Mouse (Mus musculus) common myeloid progenitor, adult 5-6 weeks (primary cell): ENCODE data around the gene Kcns1. TPM values are rescaled to one million over a fixed set of nuclear protein-coding genes. Genes with fewer than 3 reads are reported as not detected.
A peak's percentile ranks its signal among the peaks of the same experiment; 100 is the strongest.

Source experiments
- ATAC-seq: replicated peaks from 2 replicates; pipeline ENCODE4 v1.8.0; 2016; ENCODE audit warnings: low read depth, mild to moderate bottlenecking, moderate TSS enrichment, inconsistent platforms; ENCODE audit not compliant: poor library complexity, severe bottlenecking
- total RNA-seq: library from RNA; stranded (forward); fragments of 200-1000, 187-1606 nt; gene quantifications from 2 replicates; pipeline ENCODE4 v1.2.3, GENCODE M21; 2017

Gene Kcns1
- total RNA-seq, 1 experiment from 2014 or later = 0.59 TPM

DNA sequence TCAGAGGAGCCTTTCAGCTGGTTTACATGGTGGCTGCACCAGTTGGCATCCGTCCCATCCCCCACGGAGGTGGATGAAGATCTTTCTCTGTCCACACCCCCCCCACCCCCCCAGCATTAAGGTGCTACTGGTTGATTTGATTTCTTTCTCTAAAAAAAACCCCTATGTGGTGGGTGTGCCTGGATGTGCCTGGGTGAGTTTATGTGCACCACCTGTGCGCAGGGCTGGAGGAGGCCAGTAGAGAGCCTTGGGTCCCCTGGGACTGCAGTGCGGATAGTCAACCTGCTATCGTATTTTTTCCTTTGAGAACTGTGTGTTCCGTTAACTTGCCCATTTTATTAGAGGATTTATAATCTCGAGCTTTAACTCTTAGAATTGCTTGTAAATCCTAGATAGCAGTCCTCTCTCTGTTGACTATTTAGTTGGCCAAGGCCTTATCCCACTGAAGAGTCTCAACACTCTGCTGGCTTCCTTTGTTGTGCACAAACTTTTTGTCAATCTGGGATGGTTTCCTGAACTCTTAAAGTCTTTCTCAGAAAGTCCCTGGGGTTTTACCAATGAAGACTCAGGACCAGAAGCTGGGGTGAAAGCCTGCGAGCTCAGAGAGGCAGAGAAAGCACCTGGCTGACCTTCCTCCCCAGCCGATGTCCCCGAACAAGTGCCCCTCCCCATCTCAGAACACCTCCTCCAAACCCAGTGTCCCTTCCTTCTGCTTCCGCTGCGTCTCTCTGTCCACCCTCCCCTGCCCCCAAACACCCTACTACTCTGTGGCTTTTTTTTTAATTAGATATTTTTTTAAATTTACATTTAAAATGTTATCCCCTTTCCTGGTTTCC lies 42.1 kb downstream of the Kcns1 start:
- ATAC-seq = no peak

DNA sequence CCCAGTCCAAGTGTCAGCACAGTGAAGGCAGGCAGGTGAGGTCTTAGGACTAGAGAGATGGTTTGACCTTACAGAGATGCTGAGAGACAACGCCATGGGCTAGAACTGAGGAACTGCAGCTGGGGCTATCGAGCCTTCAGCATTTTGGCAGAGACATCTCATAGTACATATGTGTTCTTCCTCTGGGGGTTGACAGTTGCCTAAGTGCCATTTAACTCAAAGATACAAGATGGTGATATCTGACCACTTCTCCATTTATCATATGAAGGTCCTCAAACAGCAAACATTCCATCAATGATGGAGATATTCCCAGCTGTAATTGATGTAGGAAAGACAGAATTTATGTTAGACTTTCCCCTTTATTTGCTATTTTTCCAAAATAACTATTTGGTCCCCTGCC lies 43.6 kb downstream of the Kcns1 start:
- ATAC-seq = 0 out of 2 replicates have a peak, but pooled peaks have one; percentile 7

DNA sequence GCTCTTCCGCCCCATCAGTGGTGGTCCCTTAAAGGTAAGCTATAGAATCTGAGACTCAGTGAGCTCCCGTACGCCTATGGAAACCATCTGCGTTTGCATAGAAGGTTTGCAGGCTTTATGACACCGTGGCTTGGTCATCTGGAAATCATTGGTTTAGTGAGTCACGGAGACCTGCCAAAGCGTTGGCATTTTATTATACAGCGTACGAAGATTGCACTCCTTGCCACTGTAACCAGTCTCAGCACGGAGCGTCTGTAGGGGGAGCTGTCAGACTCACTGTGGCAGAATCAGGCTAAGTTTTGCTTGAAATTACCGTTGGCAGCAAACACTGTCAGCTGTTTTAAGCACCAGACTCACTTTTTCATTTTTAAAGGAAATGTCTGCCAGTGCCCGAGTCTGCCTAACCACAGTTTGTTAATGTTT lies 44.4 kb downstream of the Kcns1 start:
- peak; percentile 55 for ATAC-seq

DNA sequence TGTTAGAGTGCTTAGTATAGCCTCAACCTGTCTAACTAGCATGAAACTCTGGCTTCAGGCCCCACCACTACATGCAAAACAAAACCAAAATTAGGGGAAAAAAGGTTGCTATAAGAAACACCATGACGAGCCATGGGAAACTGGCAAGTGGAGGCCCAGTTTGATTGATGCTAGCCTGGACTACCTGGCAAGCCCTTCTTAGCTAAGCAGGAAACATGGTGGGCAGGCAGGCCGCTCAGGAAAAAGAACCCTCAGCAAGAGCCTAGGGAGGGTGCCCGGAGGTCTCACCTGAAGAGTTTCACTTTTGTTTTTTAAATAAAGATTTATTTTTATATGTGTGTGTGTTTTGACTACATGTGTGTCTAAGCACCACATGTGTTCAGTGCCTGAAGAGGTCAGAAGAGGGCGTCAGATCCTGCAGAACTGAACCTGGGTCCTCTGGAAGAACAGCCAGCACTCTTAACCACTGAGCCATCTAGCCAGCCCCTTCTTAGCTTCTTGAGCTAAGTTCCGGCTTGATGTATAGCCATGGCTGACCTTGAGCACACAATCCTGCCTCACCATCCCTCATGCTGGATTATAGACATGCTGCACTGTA lies 47.6 kb downstream of the Kcns1 start:
- ATAC-seq = no peak

DNA sequence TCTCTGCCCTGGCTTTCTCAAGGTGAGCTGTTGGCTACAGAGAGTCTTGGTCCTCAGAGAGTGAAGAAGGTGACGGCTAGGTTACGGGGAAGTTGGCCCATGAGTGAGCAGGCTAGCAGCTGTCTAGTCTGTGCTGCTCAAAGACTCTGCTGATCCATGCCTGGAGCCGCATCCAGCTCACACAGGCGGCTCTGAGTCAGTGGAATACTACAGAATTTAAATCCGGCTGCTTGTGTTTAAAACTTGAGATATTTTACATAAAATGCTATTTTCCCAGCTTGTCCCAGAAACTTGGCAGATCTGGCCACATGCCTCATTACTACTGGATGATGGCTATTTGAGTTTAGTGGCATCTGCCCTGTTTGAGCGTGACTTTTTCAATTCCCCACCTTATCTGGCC lies 51.4 kb downstream of the Kcns1 start:
- no peak for ATAC-seq

DNA sequence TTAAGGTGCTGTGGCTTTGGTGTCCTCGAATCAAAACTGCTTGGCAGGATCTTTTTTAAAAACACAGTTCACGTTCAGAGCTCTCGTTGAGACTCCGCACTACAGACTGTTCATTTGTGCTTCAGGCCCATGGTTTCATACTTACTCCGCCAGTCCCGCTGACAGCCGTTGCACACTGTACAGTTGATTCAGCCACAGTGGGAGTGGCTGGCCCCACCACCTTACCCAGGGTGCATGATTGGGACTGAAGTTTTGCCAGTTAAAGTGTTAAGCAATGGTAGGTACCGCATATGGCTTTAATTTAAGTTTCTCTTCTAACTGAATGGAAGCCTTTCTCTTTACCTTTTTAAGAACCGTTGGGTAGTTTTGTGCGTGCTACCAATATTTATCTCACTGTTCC lies 55.4 kb downstream of the Kcns1 start:
- ATAC-seq = no peak

DNA sequence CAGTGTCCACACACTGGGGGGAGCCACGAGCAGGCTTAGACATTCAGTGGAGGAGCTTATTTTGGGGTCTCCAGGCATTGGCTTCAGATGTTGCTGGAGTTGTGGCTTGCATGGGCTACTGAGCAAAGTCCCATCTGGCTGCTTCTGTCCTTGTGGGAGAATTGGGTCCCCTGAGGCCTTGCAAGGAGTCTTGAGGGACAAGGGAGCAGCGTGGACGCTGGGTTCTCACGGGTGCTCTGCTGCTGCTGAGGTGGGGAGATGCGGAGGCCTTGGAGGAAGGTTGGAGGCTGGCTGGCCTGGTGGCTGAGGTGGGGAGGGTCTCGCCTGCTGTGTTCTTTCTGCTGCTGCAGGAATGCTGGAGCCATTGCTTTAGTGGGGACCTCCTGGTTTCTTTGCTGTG lies 56.9 kb downstream of the Kcns1 start:
- no peak for ATAC-seq

Other genes with a start within 250 kb of the Kcns1 start
- gene Ywhab, start 176.2 kb downstream of the Kcns1 start, total RNA-seq = 79.0 and 109 TPM in 2 replicates
- 0.37 TPM in 1 of 2 replicates, not detected in the other for gene Pabpc1l, start 145.7 kb downstream of the Kcns1 start, total RNA-seq
- 132 and 208 TPM in 2 replicates for gene Stk4, start 100.8 kb downstream of the Kcns1 start, total RNA-seq
- 35.7 and 40.4 TPM in 2 replicates for gene Tomm34, start 99.9 kb downstream of the Kcns1 start, total RNA-seq
- not detected in 2 replicates for gene Wfdc5, start 11.6 kb upstream of the Kcns1 start, total RNA-seq
- gene Wfdc12, start 19.5 kb upstream of the Kcns1 start, total RNA-seq = not detected in 2 replicates
- not detected in 2 replicates for gene Wfdc15a, start 29.0 kb upstream of the Kcns1 start, total RNA-seq
- gene Wfdc15b, start 50.5 kb upstream of the Kcns1 start, total RNA-seq = not detected in 2 replicates
- gene Svs2, start 67.4 kb upstream of the Kcns1 start, total RNA-seq = not detected in 2 replicates
- not detected in 2 replicates for gene Svs3b, start 85.5 kb upstream of the Kcns1 start, total RNA-seq
- not detected in 2 replicates for gene Svs4, start 107.3 kb upstream of the Kcns1 start, total RNA-seq
- gene Svs3a, start 118.2 kb upstream of the Kcns1 start, total RNA-seq = not detected in 2 replicates
- not detected in 2 replicates for gene Svs6, start 145.6 kb upstream of the Kcns1 start, total RNA-seq
- gene Svs5, start 161.6 kb upstream of the Kcns1 start, total RNA-seq = not detected in 2 replicates
- 10.1 and 10.4 TPM in 2 replicates for gene Slpi, start 218.0 kb upstream of the Kcns1 start, total RNA-seq
- not detected in 2 replicates for gene Rbpjl, start 232.0 kb upstream of the Kcns1 start, total RNA-seq
- gene Matn4, start 234.0 kb upstream of the Kcns1 start, total RNA-seq = not detected in 2 replicates